Mouse (Mus musculus): ENCODE results near the gene Abraxas1.

- TF ChIP-seq GATA1 (IDR thresholded peaks at IDR 0.05; ENCODE audit: low read length) (no peak), TAL1 (IDR thresholded peaks at IDR 0.05; ENCODE audit: low read length) (no peak)
Measured at GRCm38 (mm10) chr5:100861140-100861539, 40.4 kb upstream of the Abraxas1 start.
